Mouse (Mus musculus) E14TG2a.4 (cell line): ENCODE results near the gene Inpp5a.

ENCODE experiments used
- CTCF ChIP-seq: conservative IDR thresholded peaks from 2 replicates; pipeline ENCODE4 v1.5.1; 2014; ENCODE audit warnings: low read length
- POU5F1 ChIP-seq: IDR thresholded peaks from 2 replicates; pipeline ENCODE4 v1.6.1; 2014; ENCODE audit warnings: low read length, borderline replicate concordance

DNA sequence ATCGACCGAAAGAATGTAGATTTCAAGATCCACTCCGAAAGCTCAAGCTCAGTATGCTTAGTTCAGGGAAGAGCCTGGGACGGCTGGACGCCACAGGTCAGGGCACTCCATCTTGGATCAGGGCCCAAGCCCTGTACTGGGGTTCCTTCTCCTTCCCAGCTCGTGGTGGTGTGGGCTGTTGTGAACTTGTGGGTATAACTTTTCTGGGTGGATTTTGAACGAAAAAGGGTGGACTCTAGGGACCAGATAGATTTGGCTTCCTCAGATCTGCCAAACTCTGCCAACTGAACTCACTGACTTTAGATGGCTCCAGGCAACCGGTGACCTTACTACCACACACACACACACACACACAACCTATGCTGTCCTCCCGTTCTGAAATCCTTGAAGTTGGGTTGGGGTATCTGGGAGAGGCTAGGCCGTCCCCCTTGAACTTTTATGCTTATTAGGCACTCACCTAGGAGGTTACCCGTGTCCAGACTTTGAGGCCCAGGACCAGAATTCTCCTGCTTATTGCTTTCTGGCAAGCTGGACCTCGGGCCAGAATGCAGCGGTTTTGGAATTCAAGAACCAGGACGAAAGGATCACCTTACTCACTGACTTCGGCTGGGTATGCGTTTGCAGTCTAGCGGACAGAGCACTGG, 194.3 kb downstream of the Inpp5a start:
- TF ChIP-seq CTCF (no peak), POU5F1 (no peak)
